Mouse (Mus musculus) hindbrain, embryonic 14.5 days (tissue): Measurements from ENCODE around the gene Olfr615. TPM values are rescaled to one million over a fixed set of nuclear protein-coding genes. Genes with fewer than 3 reads are reported as not detected.
"Not testable (repeated sequence)": the region's sequence is repeated elsewhere in the genome, so short reads cannot be mapped to it uniquely, and the experiment has no call there.

ENCODE experiments used
- ATAC-seq: fragments of 200-750 bp; cut with Nextera tagmentation; 2 replicates; pipeline ENCODE4 v1.8.0; 2017; ENCODE audit warnings: moderate number of reproducible peaks, mild to moderate bottlenecking, moderate TSS enrichment, moderate library complexity; ENCODE audit not compliant: low FRiP score
- DNase-seq: peaks from one replicate; pipeline ENCODE4 v3.0.0-alpha.2; 2015; ENCODE audit warnings: low spot score
- H3K27ac ChIP-seq: fragments of 300-500 bp; sonication (generic); 2 replicates; pipeline ENCODE4 v1.5.1; 2014; ENCODE audit warnings: mild to moderate bottlenecking, moderate library complexity
- H3K27me3 ChIP-seq: fragments of 300-500 bp; sonication (generic); 2 replicates; pipeline ENCODE4 v1.6.1; 2014; ENCODE audit warnings: mild to moderate bottlenecking, low read length, mixed read lengths; ENCODE audit not compliant: control insufficient read depth, insufficient read depth
- H3K36me3 ChIP-seq: fragments of 300-500 bp; sonication (generic); replicated peaks from 2 replicates; pipeline ENCODE4 v1.6.1; 2014; ENCODE audit not compliant: control insufficient read depth, insufficient read depth
- H3K4me1 ChIP-seq: fragments of 300-500 bp; sonication (generic); replicated peaks from 2 replicates; pipeline ENCODE4 v1.6.1; 2014; ENCODE audit warnings: antibody characterized with exemption, low read length, mixed read lengths; ENCODE audit not compliant: control insufficient read depth, insufficient read depth
- H3K4me2 ChIP-seq: fragments of 300-500 bp; sonication (generic); replicated peaks from 2 replicates; pipeline ENCODE4 v1.6.1; 2014; ENCODE audit warnings: mild to moderate bottlenecking, moderate library complexity
- H3K4me3 ChIP-seq: fragments of 300-500 bp; sonication (generic); replicated peaks from 2 replicates; pipeline ENCODE4 v1.5.1; 2014; ENCODE audit warnings: mild to moderate bottlenecking, low read length
- H3K9ac ChIP-seq: fragments of 300-500 bp; sonication (generic); 2 replicates; pipeline ENCODE4 v1.6.1; 2014
- H3K9me3 ChIP-seq: fragments of 300-500 bp; sonication (generic); 2 replicates; pipeline ENCODE4 v1.6.1; 2016; ENCODE audit warnings: low read length; ENCODE audit not compliant: control insufficient read depth
- WGBS: fragments of 180-500 bp; shearing (Covaris S2); extraction: QIAGEN DNeasy Blood & Tissue Kit; methylation state at CpG from one replicate; pipeline ENCODE4 v1.1.7; 2014; 5-methylcytosine and 5-hydroxymethylcytosine counted together
- polyA plus RNA-seq: library from polyadenylated mRNA; unstranded; fragments of >200 nt; fragmentation: Nextera tagmentation; extraction: Ambion mirVana; gene quantifications from 2 replicates; pipeline ENCODE4 v1.2.1, GENCODE M21; 2014

The Olfr615 gene
- polyA plus RNA-seq, result not detected in 2 replicates

- Histone ChIP-seq H3K4me3 (no peak within 1 kb of the TSS), H3K4me1 (no peaks in the 10 kb centered on the region), H3K36me3 (no peaks in the 10 kb centered on the region), H3K9ac (no peak within 1 kb of the TSS), H3K27me3 (no peaks in the 10 kb centered on the region), H3K4me2 (no peak within 1 kb of the TSS), H3K9me3 (no peaks in the 10 kb centered on the region), H3K27ac (no peak within 1 kb of the TSS)
- WGBS, result 84% methylated on average over 2 of the region's 2 CpGs
- ATAC-seq (no peak), DNase-seq (no peak)
Measured at GRCm38 (mm10) chr7:103555779-103556178, at the start of gene Olfr615. Gene Olfr615, plus strand, starts transcription at chr7:103556079.

DNA sequence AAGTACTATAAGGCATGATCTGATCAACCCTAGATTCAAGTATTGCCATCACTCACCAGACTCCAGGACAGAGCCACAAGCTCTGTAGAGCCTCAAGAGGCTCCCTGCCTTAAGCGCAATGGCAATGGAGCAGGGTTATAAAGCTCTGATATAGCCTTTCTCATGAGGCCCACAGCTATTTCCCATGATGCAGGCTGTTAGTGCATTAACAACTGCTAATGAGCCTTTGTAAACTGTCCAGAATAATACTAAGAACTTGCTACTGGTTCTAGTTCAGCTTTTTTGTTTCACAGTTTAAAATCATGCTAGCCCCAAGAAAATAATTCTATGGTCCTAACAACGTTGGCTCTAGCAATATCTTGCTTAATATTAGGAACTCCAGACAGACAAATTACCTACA lies 43.9 kb upstream of the Olfr615 start, which contains the start of gene Olfr610:
Gene Olfr610 (minus strand): TSS at position 101 of the 400 bp plus-strand sequence.
- Histone ChIP-seq H3K9me3 (no peaks in the 10 kb centered on the region), H3K9ac (no peak within 1 kb of the TSS), H3K27me3 (no peaks in the 10 kb centered on the region), H3K4me1 (no peaks in the 10 kb centered on the region), H3K36me3 (no peaks in the 10 kb centered on the region), H3K27ac (no peak within 1 kb of the TSS), H3K4me2 (no peak within 1 kb of the TSS), H3K4me3 (no peak within 1 kb of the TSS)
- ATAC-seq (no peak), DNase-seq (no peak)
- WGBS, result 90% methylated on average over 2 of the region's 2 CpGs

GRCm38 (mm10) chr7:103520746-103521145 lies 35.1 kb upstream of the Olfr615 start, which contains the start of gene Olfr611:
Gene Olfr611, minus strand, starts transcription at chr7:103520846.
- ATAC-seq, DNase-seq, H3K4me2 ChIP-seq, H3K9ac ChIP-seq, H3K27ac ChIP-seq, H3K27me3 ChIP-seq, H3K4me3 ChIP-seq, H3K36me3 ChIP-seq, H3K9me3 ChIP-seq, H3K4me1 ChIP-seq: not testable (repeated sequence)
- WGBS, result 63% methylated on average over 1 of the region's 1 CpGs

GRCm38 (mm10) chr7:103542617-103543016 lies 13.3 kb upstream of the Olfr615 start, which contains the start of gene Olfr612:
Gene Olfr612, minus strand, starts transcription at chr7:103542717.
- not testable (repeated sequence) for H3K27me3 ChIP-seq, DNase-seq, ATAC-seq, H3K4me3 ChIP-seq, H3K9ac ChIP-seq, H3K4me1 ChIP-seq, H3K36me3 ChIP-seq, H3K27ac ChIP-seq, H3K9me3 ChIP-seq, H3K4me2 ChIP-seq
- 96% methylated on average over 2 of the region's 2 CpGs for WGBS

- Histone ChIP-seq H3K4me2 (no peak within 1 kb of the TSS), H3K9me3 (0 out of 2 replicates have a peak, but pooled peaks cover 3% of the 10 kb centered on the region), H3K4me3 (no peak within 1 kb of the TSS), H3K27me3 (no peaks in the 10 kb centered on the region), H3K27ac (no peak within 1 kb of the TSS), H3K4me1 (no peaks in the 10 kb centered on the region), H3K36me3 (no peaks in the 10 kb centered on the region), H3K9ac (no peak within 1 kb of the TSS)
- DNase-seq, result no peak
- 79% methylated on average over 2 of the region's 2 CpGs for WGBS
- ATAC-seq, result no peak
Measured at GRCm38 (mm10) chr7:103547774-103548173, 8.1 kb upstream of the Olfr615 start, which contains the start of gene Olfr613. Gene Olfr613, plus strand, starts transcription at chr7:103548074.

DNA sequence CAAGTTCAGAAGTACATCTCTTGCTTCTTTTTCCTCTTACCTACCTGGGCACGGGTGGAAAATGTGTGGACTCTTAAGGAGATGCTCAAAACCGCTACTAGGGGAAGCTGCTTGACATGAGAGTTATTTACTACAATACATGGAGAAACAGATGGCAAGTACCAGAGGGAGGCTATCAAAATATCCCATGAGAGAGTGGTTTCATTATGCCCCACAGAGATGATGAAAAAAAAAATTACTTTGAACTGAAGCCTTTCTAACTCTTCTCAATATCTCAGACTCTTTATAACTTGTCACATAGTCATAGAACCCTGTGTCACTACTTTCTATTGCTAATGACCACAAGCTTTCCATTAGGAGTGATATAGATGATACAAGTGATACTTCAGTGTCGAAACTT lies 13.2 kb downstream of the Olfr615 start, which contains the start of gene Olfr616:
Gene Olfr616 (minus strand): TSS at position 101 of the 400 bp plus-strand sequence.
- ATAC-seq (no peak), DNase-seq (no peak)
- Histone ChIP-seq H3K27ac (no peak within 1 kb of the TSS), H3K9me3 (no peaks in the 10 kb centered on the region), H3K9ac (no peak within 1 kb of the TSS), H3K36me3 (no peaks in the 10 kb centered on the region), H3K27me3 (no peaks in the 10 kb centered on the region), H3K4me1 (no peaks in the 10 kb centered on the region), H3K4me3 (no peak within 1 kb of the TSS), H3K4me2 (no peak within 1 kb of the TSS)
- WGBS, result 76% methylated on average over 3 of the region's 3 CpGs

DNA sequence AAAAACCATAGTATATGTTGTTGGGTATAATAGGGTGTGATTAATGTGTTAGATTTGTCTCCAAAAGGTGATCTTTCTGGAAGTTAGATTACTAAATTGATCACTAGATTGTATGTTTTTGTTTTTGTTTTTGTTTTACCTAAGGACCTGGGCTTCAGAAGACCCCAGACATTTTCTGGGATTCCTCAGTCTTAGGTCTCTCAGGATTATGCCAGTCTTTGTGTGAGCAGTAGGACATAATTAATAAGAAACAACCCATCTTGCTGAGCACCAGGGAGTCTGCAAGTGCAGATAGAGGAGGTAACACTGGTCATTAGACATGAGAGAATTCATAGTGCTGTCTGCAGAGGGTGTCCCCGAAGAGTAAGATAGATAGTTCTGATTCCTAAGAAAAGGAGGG lies 16.9 kb downstream of the Olfr615 start, which contains the start of gene Olfr617:
Gene Olfr617 (plus strand): TSS at position 301 of the 400 bp plus-strand sequence.
- Histone ChIP-seq H3K4me3 (no peak within 1 kb of the TSS), H3K27ac (no peak within 1 kb of the TSS), H3K36me3 (no peaks in the 10 kb centered on the region), H3K9ac (no peak within 1 kb of the TSS), H3K4me2 (no peak within 1 kb of the TSS), H3K9me3 (no peaks in the 10 kb centered on the region), H3K27me3 (no peaks in the 10 kb centered on the region), H3K4me1 (no peaks in the 10 kb centered on the region)
- ATAC-seq (no peak), DNase-seq (no peak)
- WGBS, result 81% methylated on average over 1 of the region's 1 CpGs

DNA sequence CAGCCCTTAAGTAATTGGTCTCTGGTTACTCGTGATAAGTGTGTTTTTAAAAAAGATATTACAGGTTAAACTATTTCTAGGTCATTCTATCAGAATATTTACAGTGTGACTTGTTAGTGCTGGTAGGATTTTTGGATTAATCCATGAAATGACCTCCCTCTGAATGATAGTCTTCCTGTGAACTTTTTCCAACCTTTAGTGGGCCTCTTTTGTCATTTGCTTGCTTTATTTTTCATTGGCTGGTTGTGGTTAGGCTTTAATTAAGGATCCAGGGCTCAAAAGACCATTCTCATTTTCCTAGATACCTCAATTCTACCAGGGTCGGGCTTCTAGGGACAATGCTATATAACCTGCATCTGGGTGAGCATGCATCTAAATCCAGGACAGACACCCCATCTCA lies 33.9 kb downstream of the Olfr615 start, which contains the start of gene Olfr618:
Gene Olfr618 (plus strand): TSS at position 301 of the 400 bp plus-strand sequence.
- DNase-seq (no peak), ATAC-seq (no peak)
- Histone ChIP-seq H3K27ac (no peak within 1 kb of the TSS), H3K9ac (no peak within 1 kb of the TSS), H3K4me3 (no peak within 1 kb of the TSS), H3K4me2 (no peak within 1 kb of the TSS), H3K36me3 (no peaks in the 10 kb centered on the region), H3K27me3 (no peaks in the 10 kb centered on the region), H3K9me3 (no peaks in the 10 kb centered on the region), H3K4me1 (no peaks in the 10 kb centered on the region)
- 70% methylated on average over 2 of the region's 2 CpGs for WGBS

DNA sequence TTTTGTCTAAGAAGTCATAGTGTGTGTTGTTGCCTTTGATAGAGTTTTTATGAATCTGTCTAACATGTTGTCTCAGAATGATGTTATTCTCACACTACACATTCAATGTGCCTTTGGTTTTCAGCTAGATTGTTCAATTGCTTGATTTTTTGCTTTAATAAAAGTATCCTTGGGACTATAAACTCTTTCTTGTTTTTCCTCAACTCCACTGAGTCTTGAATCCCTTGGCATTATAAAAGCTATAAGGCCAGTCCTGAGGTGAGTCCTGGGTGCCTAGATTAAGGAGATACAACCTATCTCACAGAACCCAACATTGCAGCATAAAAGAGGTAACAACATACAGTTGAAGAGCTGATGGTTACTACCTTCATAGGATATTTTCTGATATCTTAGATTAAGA lies 44.4 kb downstream of the Olfr615 start, which contains the start of gene Olfr619:
Gene Olfr619 (plus strand): TSS at position 301 of the 400 bp plus-strand sequence.
- no peak for ATAC-seq

More for the DNA sequence above, 44.4 kb downstream of the Olfr615 start, which contains the start of gene Olfr619:
- Histone ChIP-seq H3K27ac (no peak within 1 kb of the TSS), H3K36me3 (no peaks in the 10 kb centered on the region), H3K9ac (no peak within 1 kb of the TSS), H3K27me3 (no peaks in the 10 kb centered on the region), H3K4me3 (no peak within 1 kb of the TSS), H3K4me1 (no peaks in the 10 kb centered on the region), H3K9me3 (no peaks in the 10 kb centered on the region), H3K4me2 (no peak within 1 kb of the TSS)
- no peak for DNase-seq
